Mouse (Mus musculus) stomach, postnatal 0 days (tissue): ENCODE results near the gene Ggnbp2. TPM values are rescaled to one million over a fixed set of nuclear protein-coding genes. Genes with fewer than 3 reads are reported as not detected.

Source experiments
- ATAC-seq: fragments of 200-750 bp; cut with Nextera tagmentation; 2 replicates; pipeline ENCODE4 v1.8.0; 2017; ENCODE audit not compliant: low FRiP score, low TSS enrichment
- DNase-seq: peaks from one replicate; pipeline ENCODE4 v3.0.0-alpha.2; 2016; ENCODE audit warnings: low spot score
- H3K27ac ChIP-seq: fragments of 300-500 bp; sonication (generic); replicated peaks from 2 replicates; pipeline ENCODE4 v1.5.1; 2014; ENCODE audit warnings: mild to moderate bottlenecking, control low read depth
- H3K27me3 ChIP-seq: fragments of 300-500 bp; sonication (generic); 2 replicates; pipeline ENCODE4 v1.6.1; 2014; ENCODE audit warnings: low read length; ENCODE audit not compliant: control insufficient read depth, insufficient read depth
- H3K36me3 ChIP-seq: fragments of 300-500 bp; sonication (generic); 2 replicates; pipeline ENCODE4 v1.6.1; 2014; ENCODE audit warnings: low read length, mixed read lengths; ENCODE audit not compliant: control insufficient read depth, insufficient read depth
- H3K4me1 ChIP-seq: fragments of 300-500 bp; sonication (generic); replicated peaks from 2 replicates; pipeline ENCODE4 v1.6.1; 2014; ENCODE audit warnings: antibody characterized with exemption; ENCODE audit not compliant: control insufficient read depth, insufficient read depth
- H3K4me2 ChIP-seq: fragments of 300-500 bp; sonication (generic); replicated peaks from 2 replicates; pipeline ENCODE4 v1.6.1; 2014; ENCODE audit warnings: low read depth, mild to moderate bottlenecking, control low read depth, moderate library complexity
- H3K4me3 ChIP-seq: fragments of 300-500 bp; sonication (generic); 2 replicates; pipeline ENCODE4 v1.5.1; 2014; ENCODE audit warnings: low read depth, low read length, control low read depth
- H3K9ac ChIP-seq: fragments of 300-500 bp; sonication (generic); 2 replicates; pipeline ENCODE4 v1.6.1; 2014; ENCODE audit warnings: mild to moderate bottlenecking, low read length, control low read depth, mixed read lengths
- H3K9me3 ChIP-seq: fragments of 300-500 bp; sonication (generic); 2 replicates; pipeline ENCODE4 v1.6.1; 2016; ENCODE audit warnings: low read length; ENCODE audit not compliant: control insufficient read depth
- CTCF ChIP-seq: IDR thresholded peaks from 2 replicates; pipeline ENCODE4 v1.5.1; 2016; ENCODE audit warnings: antibody characterized with exemption, low read depth, mild to moderate bottlenecking, moderate library complexity
- EP300 ChIP-seq: optimal IDR thresholded peaks from 2 replicates; pipeline ENCODE3; 2016; ENCODE audit warnings: antibody characterized with exemption
- WGBS: fragments of 180-500 bp; shearing (Covaris S2); extraction: QIAGEN DNeasy Blood & Tissue Kit; methylation state at CpG from one replicate; pipeline ENCODE4 v1.1.7; 2014; 5-methylcytosine and 5-hydroxymethylcytosine counted together
- polyA plus RNA-seq: library from polyadenylated mRNA; unstranded; fragments of >200 nt; fragmentation: Nextera tagmentation; extraction: Ambion mirVana; gene quantifications from 2 replicates; pipeline ENCODE4 v1.2.1, GENCODE M21; 2015

The Ggnbp2 gene
- polyA plus RNA-seq, 1 experiment from 2014 or later, result 40.6 TPM

- TF ChIP-seq CTCF, result no peak; the same call in 1 of the 2 replicates
- no peak for TF ChIP-seq EP300
- Histone ChIP-seq H3K36me3 (peaks cover 7% of the 10 kb centered on the region; the same call in 1 of the 2 replicates), H3K9me3 (no peaks in the 10 kb centered on the region), H3K27ac (peak within 1 kb of the TSS; percentile 81), H3K4me1 (peaks cover 2% of the 10 kb centered on the region), H3K4me2 (peak within 1 kb of the TSS; percentile 95), H3K9ac (peak within 1 kb of the TSS; percentile 76), H3K27me3 (no peaks in the 10 kb centered on the region), H3K4me3 (peak within 1 kb of the TSS; percentile 78)
- DNase-seq (peak; percentile 95), ATAC-seq (peak; percentile 93)
- under 1% methylated on average over 62 of the region's 62 CpGs for WGBS
Observed at GRCm38 (mm10) chr11:84828516-84829399, 41.9 kb downstream of the Ggnbp2 start, which contains the start of gene Dhrs11. Gene Dhrs11, minus strand, starts transcription at chr11:84828994.

GRCm38 (mm10) chr11:84827901-84828503, 42.6 kb downstream of the Ggnbp2 start:
- peaks cover 7% of the 10 kb centered on the region; the same call in 1 of the 2 replicates for H3K36me3 ChIP-seq
- peak overlapping the region; percentile 81; the same call in 1 of the 2 replicates for H3K27ac ChIP-seq
- peak overlapping the region; percentile 78 for H3K4me3 ChIP-seq
- peaks cover 2% of the 10 kb centered on the region for H3K4me1 ChIP-seq
- H3K9ac ChIP-seq, result peak overlapping the region; percentile 76
- TF ChIP-seq CTCF (no peak), EP300 (no peak)
- 54% methylated on average over 3 of the region's 3 CpGs for WGBS
- no peaks in the 10 kb centered on the region for H3K9me3 ChIP-seq
- peak overlapping the region; percentile 95 for H3K4me2 ChIP-seq
- no peaks in the 10 kb centered on the region for H3K27me3 ChIP-seq
- DNase-seq (no peak), ATAC-seq (no peak)

GRCm38 (mm10) chr11:84827492-84827891, 43.1 kb downstream of the Ggnbp2 start:
- no peak overlapping the region for H3K27ac ChIP-seq
- TF ChIP-seq CTCF (no peak), EP300 (no peak)
- no peak overlapping the region for H3K9ac ChIP-seq
- no peaks in the 10 kb centered on the region for H3K27me3 ChIP-seq
- H3K4me3 ChIP-seq, result no peak overlapping the region
- H3K36me3 ChIP-seq, result peaks cover 6% of the 10 kb centered on the region; the same call in 1 of the 2 replicates
- H3K9me3 ChIP-seq, result no peaks in the 10 kb centered on the region
- ATAC-seq (no peak), DNase-seq (no peak)
- H3K4me2 ChIP-seq, result no peak overlapping the region
- peaks cover 2% of the 10 kb centered on the region for H3K4me1 ChIP-seq

GRCm38 (mm10) chr11:84826185-84826584, 44.4 kb downstream of the Ggnbp2 start:
- H3K27ac ChIP-seq, result no peak overlapping the region
- no peaks in the 10 kb centered on the region for H3K36me3 ChIP-seq
- no peaks in the 10 kb centered on the region for H3K9me3 ChIP-seq
- no peak for ATAC-seq
- DNase-seq, result peak; percentile 45
- TF ChIP-seq CTCF, result no peak
- TF ChIP-seq EP300, result no peak
- no peak overlapping the region for H3K4me2 ChIP-seq
- no peak overlapping the region for H3K9ac ChIP-seq
- peaks cover 2% of the 10 kb centered on the region for H3K4me1 ChIP-seq
- 34% methylated on average over 3 of the region's 3 CpGs for WGBS
- no peak overlapping the region for H3K4me3 ChIP-seq
- H3K27me3 ChIP-seq, result no peaks in the 10 kb centered on the region

- H3K27me3 ChIP-seq, result no peaks in the 10 kb centered on the region
- H3K27ac ChIP-seq, result no peak overlapping the region
- no peak overlapping the region for H3K9ac ChIP-seq
- no peaks in the 10 kb centered on the region for H3K36me3 ChIP-seq
- no peak overlapping the region for H3K4me2 ChIP-seq
- peaks cover 2% of the 10 kb centered on the region for H3K4me1 ChIP-seq
- ATAC-seq (no peak), DNase-seq (no peak)
- no peak overlapping the region for H3K4me3 ChIP-seq
- 88% methylated on average over 10 of the region's 10 CpGs for WGBS
- H3K9me3 ChIP-seq, result no peaks in the 10 kb centered on the region
- no peak for TF ChIP-seq CTCF
- no peak for TF ChIP-seq EP300
Observed at GRCm38 (mm10) chr11:84825261-84825807, 45.3 kb downstream of the Ggnbp2 start.
